Mouse (Mus musculus): Measurements from ENCODE around the gene Zdhhc6. TPM values are rescaled to one million over a fixed set of nuclear protein-coding genes. Genes with fewer than 3 reads are reported as not detected.

Zdhhc6 gene
- polyA plus RNA-seq, 1 experiment from 2014 or later = 72.1 TPM

- Histone ChIP-seq H3K27ac (ENCODE audit: poor library complexity, severe bottlenecking) (no peak overlapping the region), H3K36me3 (peaks cover 66% of the 10 kb centered on the region), H3K9ac (no peak overlapping the region), H3K4me1 (replicated peaks) (no peaks in the 10 kb centered on the region), H3K9me3 (replicated peaks) (no peaks in the 10 kb centered on the region), H3K4me2 (no peak overlapping the region), H3K27me3 (replicated peaks) (no peaks in the 10 kb centered on the region), H3K4me3 (no peak overlapping the region)
- ATAC-seq (ENCODE audit: insufficient number of reproducible peaks, low FRiP score) = no peak
Measured at GRCm38 (mm10) chr19:55305024-55305423, 10.8 kb downstream of the Zdhhc6 start.

- H3K4me2 ChIP-seq = no peak overlapping the region
- no peak overlapping the region for H3K4me3 ChIP-seq
- H3K27ac ChIP-seq (ENCODE audit: poor library complexity, severe bottlenecking) = no peak overlapping the region
- no peaks in the 10 kb centered on the region for H3K9me3 ChIP-seq (replicated peaks)
- ATAC-seq (ENCODE audit: insufficient number of reproducible peaks, low FRiP score) = no peak
- H3K36me3 ChIP-seq = peaks cover 62% of the 10 kb centered on the region
- H3K9ac ChIP-seq = no peak overlapping the region
- H3K4me1 ChIP-seq (replicated peaks) = no peaks in the 10 kb centered on the region
- H3K27me3 ChIP-seq (replicated peaks) = no peaks in the 10 kb centered on the region
- WGBS = 64% methylated on average over 3 of the region's 3 CpGs
Measured at GRCm38 (mm10) chr19:55300525-55300924, 15.3 kb downstream of the Zdhhc6 start.

GRCm38 (mm10) chr19:55299378-55299777 is 16.5 kb downstream of the Zdhhc6 start:
- Histone ChIP-seq H3K4me3 (no peak overlapping the region), H3K27me3 (replicated peaks) (no peaks in the 10 kb centered on the region), H3K4me1 (replicated peaks) (no peaks in the 10 kb centered on the region), H3K36me3 (peaks cover 70% of the 10 kb centered on the region), H3K9me3 (replicated peaks) (no peaks in the 10 kb centered on the region), H3K4me2 (no peak overlapping the region), H3K27ac (ENCODE audit: poor library complexity, severe bottlenecking) (no peak overlapping the region), H3K9ac (no peak overlapping the region)
- WGBS = 88% methylated on average over 1 of the region's 1 CpGs
- ATAC-seq (ENCODE audit: insufficient number of reproducible peaks, low FRiP score) = no peak

GRCm38 (mm10) chr19:55297961-55298360 is 17.9 kb downstream of the Zdhhc6 start:
- H3K4me3 ChIP-seq = no peak overlapping the region
- H3K4me2 ChIP-seq = no peak overlapping the region
- H3K4me1 ChIP-seq (replicated peaks) = no peaks in the 10 kb centered on the region
- H3K27me3 ChIP-seq (replicated peaks) = no peaks in the 10 kb centered on the region
- no peak overlapping the region for H3K27ac ChIP-seq (ENCODE audit: poor library complexity, severe bottlenecking)
- 76% methylated on average over 5 of the region's 5 CpGs for WGBS
- H3K9me3 ChIP-seq (replicated peaks) = no peaks in the 10 kb centered on the region
- no peak overlapping the region for H3K9ac ChIP-seq
- peaks cover 62% of the 10 kb centered on the region for H3K36me3 ChIP-seq
- no peak for ATAC-seq (ENCODE audit: insufficient number of reproducible peaks, low FRiP score)

- Histone ChIP-seq H3K27me3 (replicated peaks) (no peaks in the 10 kb centered on the region), H3K4me1 (replicated peaks) (no peaks in the 10 kb centered on the region), H3K9ac (no peak overlapping the region), H3K4me3 (no peak overlapping the region), H3K4me2 (no peak overlapping the region), H3K9me3 (replicated peaks) (no peaks in the 10 kb centered on the region), H3K27ac (ENCODE audit: poor library complexity, severe bottlenecking) (no peak overlapping the region), H3K36me3 (peaks cover 58% of the 10 kb centered on the region)
- 91% methylated on average over 2 of the region's 2 CpGs for WGBS
- no peak for ATAC-seq (ENCODE audit: insufficient number of reproducible peaks, low FRiP score)
Measured at GRCm38 (mm10) chr19:55297489-55297888, 18.3 kb downstream of the Zdhhc6 start.

GRCm38 (mm10) chr19:55296301-55296700 is 19.5 kb downstream of the Zdhhc6 start:
- H3K4me1 ChIP-seq (replicated peaks) = no peaks in the 10 kb centered on the region
- no peak overlapping the region for H3K9ac ChIP-seq
- no peak overlapping the region for H3K4me2 ChIP-seq
- H3K27me3 ChIP-seq (replicated peaks) = no peaks in the 10 kb centered on the region
- no peak for ATAC-seq (ENCODE audit: insufficient number of reproducible peaks, low FRiP score)
- WGBS = 85% methylated on average over 2 of the region's 2 CpGs
- H3K9me3 ChIP-seq (replicated peaks) = no peaks in the 10 kb centered on the region
- H3K4me3 ChIP-seq = no peak overlapping the region
- H3K36me3 ChIP-seq = peaks cover 53% of the 10 kb centered on the region
- no peak overlapping the region for H3K27ac ChIP-seq (ENCODE audit: poor library complexity, severe bottlenecking)

GRCm38 (mm10) chr19:55295556-55295955 is 20.3 kb downstream of the Zdhhc6 start:
- H3K9ac ChIP-seq = no peak overlapping the region

GRCm38 (mm10) chr19:55295075-55295474 is 20.8 kb downstream of the Zdhhc6 start:
- H3K9ac ChIP-seq = no peak overlapping the region
- 78% methylated on average over 9 of the region's 9 CpGs for WGBS
- no peaks in the 10 kb centered on the region for H3K4me1 ChIP-seq (replicated peaks)
- no peak overlapping the region for H3K4me2 ChIP-seq
- no peaks in the 10 kb centered on the region for H3K9me3 ChIP-seq (replicated peaks)
- H3K36me3 ChIP-seq = peaks cover 58% of the 10 kb centered on the region
- no peak for ATAC-seq (ENCODE audit: insufficient number of reproducible peaks, low FRiP score)
- H3K27ac ChIP-seq (ENCODE audit: poor library complexity, severe bottlenecking) = no peak overlapping the region
- no peak overlapping the region for H3K4me3 ChIP-seq
- H3K27me3 ChIP-seq (replicated peaks) = no peaks in the 10 kb centered on the region

More at GRCm38 (mm10) chr19:55295556-55295955, 20.3 kb downstream of the Zdhhc6 start:
- no peak for ATAC-seq (ENCODE audit: insufficient number of reproducible peaks, low FRiP score)
- WGBS = 80% methylated on average over 3 of the region's 3 CpGs
- Histone ChIP-seq H3K27me3 (replicated peaks) (no peaks in the 10 kb centered on the region), H3K4me1 (replicated peaks) (no peaks in the 10 kb centered on the region), H3K36me3 (peaks cover 54% of the 10 kb centered on the region), H3K4me2 (no peak overlapping the region), H3K27ac (ENCODE audit: poor library complexity, severe bottlenecking) (no peak overlapping the region), H3K9me3 (replicated peaks) (no peaks in the 10 kb centered on the region), H3K4me3 (no peak overlapping the region)

- Histone ChIP-seq H3K9me3 (replicated peaks) (no peaks in the 10 kb centered on the region), H3K36me3 (peaks cover 66% of the 10 kb centered on the region), H3K9ac (no peak overlapping the region), H3K27ac (ENCODE audit: poor library complexity, severe bottlenecking) (no peak overlapping the region), H3K4me1 (replicated peaks) (no peaks in the 10 kb centered on the region), H3K4me3 (no peak overlapping the region), H3K4me2 (no peak overlapping the region), H3K27me3 (replicated peaks) (no peaks in the 10 kb centered on the region)
- WGBS = 25% methylated on average over 4 of the region's 4 CpGs
- ATAC-seq (ENCODE audit: insufficient number of reproducible peaks, low FRiP score) = no peak
Measured at GRCm38 (mm10) chr19:55293175-55293574, 22.7 kb downstream of the Zdhhc6 start.

GRCm38 (mm10) chr19:55292210-55292850 is 23.5 kb downstream of the Zdhhc6 start:
- Histone ChIP-seq H3K36me3 (peaks cover 67% of the 10 kb centered on the region), H3K4me3 (no peak overlapping the region), H3K9me3 (replicated peaks) (no peaks in the 10 kb centered on the region), H3K27ac (ENCODE audit: poor library complexity, severe bottlenecking) (no peak overlapping the region), H3K4me2 (no peak overlapping the region), H3K9ac (no peak overlapping the region), H3K27me3 (replicated peaks) (no peaks in the 10 kb centered on the region), H3K4me1 (replicated peaks) (no peaks in the 10 kb centered on the region)
- no peak for ATAC-seq (ENCODE audit: insufficient number of reproducible peaks, low FRiP score)
- 87% methylated on average over 2 of the region's 2 CpGs for WGBS

- no peaks in the 10 kb centered on the region for H3K27me3 ChIP-seq (replicated peaks)
- peaks cover 64% of the 10 kb centered on the region for H3K36me3 ChIP-seq
- no peak overlapping the region for H3K27ac ChIP-seq (ENCODE audit: poor library complexity, severe bottlenecking)
- no peaks in the 10 kb centered on the region for H3K9me3 ChIP-seq (replicated peaks)
- no peaks in the 10 kb centered on the region for H3K4me1 ChIP-seq (replicated peaks)
- no peak overlapping the region for H3K4me3 ChIP-seq
- H3K9ac ChIP-seq = no peak overlapping the region
- no peak overlapping the region for H3K4me2 ChIP-seq
- ATAC-seq (ENCODE audit: insufficient number of reproducible peaks, low FRiP score) = no peak
- whole genome bisulfite sequencing = 79% methylated on average over 2 of the region's 2 CpGs
Measured at GRCm38 (mm10) chr19:55290621-55291270, 25.1 kb downstream of the Zdhhc6 start.

GRCm38 (mm10) chr19:55288974-55289373 is 26.9 kb downstream of the Zdhhc6 start:
- Histone ChIP-seq H3K27me3 (replicated peaks) (no peaks in the 10 kb centered on the region), H3K4me3 (no peak overlapping the region), H3K27ac (ENCODE audit: poor library complexity, severe bottlenecking) (no peak overlapping the region), H3K9ac (no peak overlapping the region), H3K4me1 (replicated peaks) (no peaks in the 10 kb centered on the region), H3K9me3 (replicated peaks) (no peaks in the 10 kb centered on the region), H3K36me3 (peaks cover 65% of the 10 kb centered on the region), H3K4me2 (no peak overlapping the region)
- no peak for ATAC-seq (ENCODE audit: insufficient number of reproducible peaks, low FRiP score)

Measured in heart, embryonic 12.5 days (tissue).